Mouse (Mus musculus): ENCODE measurements around the gene 2410141K09Rik. TPM values are rescaled to one million over a fixed set of nuclear protein-coding genes. Genes with fewer than 3 reads are reported as not detected.

The 2410141K09Rik gene
- not detected for total RNA-seq (2023)

GRCm38 (mm10) chr13:66441018-66441417 lies at the start of gene 2410141K09Rik:
TSS of gene 2410141K09Rik (minus strand) at chr13:66441118.

Other genes starting within 250 kb of the 2410141K09Rik start
- not detected for gene Gm10772, start 213.5 kb downstream of the 2410141K09Rik start, total RNA-seq (2023)

All from neutrophil, adult 83 days (primary cell).